Mouse (Mus musculus): Measurements from ENCODE around the gene Grk1. TPM values are rescaled to one million over a fixed set of nuclear protein-coding genes. Genes with fewer than 3 reads are reported as not detected.
A peak's percentile ranks its signal among the peaks of the same experiment; 100 is the strongest.

The Grk1 gene
- polyA plus RNA-seq (2016; fragmentation: Nextera tagmentation; extraction: Ambion mirVana), result not detected in 2 replicates

DNA sequence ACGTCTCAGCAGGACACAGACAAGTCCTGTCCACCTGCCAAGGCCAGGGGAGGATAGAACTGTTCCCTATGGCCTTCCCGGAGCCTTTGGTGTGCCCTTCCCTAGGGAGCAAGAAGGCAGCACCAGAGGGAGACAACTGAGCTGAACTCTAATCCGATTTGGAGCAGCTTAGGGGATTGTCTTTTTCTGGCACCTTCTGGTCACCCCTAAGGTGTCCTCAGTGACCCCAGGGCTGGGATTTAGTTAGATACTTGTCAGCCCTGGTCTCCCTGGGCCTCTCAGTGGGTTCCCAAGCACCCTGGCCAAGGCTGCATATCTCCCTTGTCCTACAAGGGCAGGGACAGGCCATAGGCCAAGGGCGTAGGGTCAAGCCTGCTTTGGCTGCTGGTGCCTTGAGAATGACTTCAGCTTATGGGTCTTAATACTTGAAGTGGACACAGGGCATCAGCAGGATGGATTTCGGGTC lies at the start of gene Grk1:
Gene Grk1 (plus strand): TSS at position 416 of the 466 bp plus-strand sequence.
- ATAC-seq, result no peak
- Histone ChIP-seq H3K36me3 (no peaks in the 10 kb centered on the region), H3K9me3 (replicated peaks) (no peaks in the 10 kb centered on the region), H3K9ac (no peak within 1 kb of the TSS), H3K27me3 (replicated peaks) (no peaks in the 10 kb centered on the region), H3K4me3 (no peak within 1 kb of the TSS), H3K4me1 (no peaks in the 10 kb centered on the region), H3K27ac (no peak within 1 kb of the TSS), H3K4me2 (no peak within 1 kb of the TSS)
- WGBS (ENCODE audit: insufficient replicate concordance), result 67% methylated on average over 5 of the region's 5 CpGs

- Histone ChIP-seq H3K4me1 (peaks cover 53% of the 10 kb centered on the region), H3K27me3 (replicated peaks) (no peaks in the 10 kb centered on the region), H3K36me3 (peaks cover 100% of the 10 kb centered on the region), H3K4me2 (no peak overlapping the region), H3K27ac (no peak overlapping the region), H3K4me3 (no peak overlapping the region), H3K9me3 (replicated peaks) (no peaks in the 10 kb centered on the region), H3K9ac (no peak overlapping the region)
- no peak for ATAC-seq
- 78% methylated on average over 6 of the region's 6 CpGs for WGBS (ENCODE audit: insufficient replicate concordance)
Measured at GRCm38 (mm10) chr8:13356221-13356620, 48.7 kb upstream of the Grk1 start.

GRCm38 (mm10) chr8:13356681-13357080 lies 48.2 kb upstream of the Grk1 start:
- Histone ChIP-seq H3K4me3 (no peak overlapping the region), H3K36me3 (peaks cover 100% of the 10 kb centered on the region)
- ATAC-seq, result no peak

GRCm38 (mm10) chr8:13360213-13360612 lies 44.7 kb upstream of the Grk1 start:
- Histone ChIP-seq H3K27me3 (replicated peaks) (no peaks in the 10 kb centered on the region), H3K9me3 (replicated peaks) (0 out of 2 replicates have a peak, but pooled peaks cover 7% of the 10 kb centered on the region), H3K36me3 (peaks cover 100% of the 10 kb centered on the region), H3K4me1 (peaks cover 13% of the 10 kb centered on the region), H3K4me3 (no peak overlapping the region), H3K9ac (no peak overlapping the region), H3K4me2 (no peak overlapping the region), H3K27ac (no peak overlapping the region)
- no peak for ATAC-seq
- WGBS (ENCODE audit: insufficient replicate concordance), result 74% methylated on average over 7 of the region's 7 CpGs

More at GRCm38 (mm10) chr8:13356681-13357080, 48.2 kb upstream of the Grk1 start:
- H3K4me2 ChIP-seq, result no peak overlapping the region
- H3K4me1 ChIP-seq, result peaks cover 48% of the 10 kb centered on the region
- H3K27me3 ChIP-seq (replicated peaks), result no peaks in the 10 kb centered on the region
- 59% methylated on average over 10 of the region's 10 CpGs for WGBS (ENCODE audit: insufficient replicate concordance)
- H3K9me3 ChIP-seq (replicated peaks), result 0 out of 2 replicates have a peak, but pooled peaks cover 4% of the 10 kb centered on the region
- no peak overlapping the region for H3K9ac ChIP-seq
- no peak overlapping the region for H3K27ac ChIP-seq

GRCm38 (mm10) chr8:13361865-13362264 lies 43.0 kb upstream of the Grk1 start:
- no peak overlapping the region for H3K4me3 ChIP-seq
- no peak overlapping the region for H3K4me2 ChIP-seq
- H3K27me3 ChIP-seq (replicated peaks), result no peaks in the 10 kb centered on the region
- H3K36me3 ChIP-seq, result peaks cover 100% of the 10 kb centered on the region
- ATAC-seq, result peak; percentile 27; the same call in 1 of the 2 replicates
- no peaks in the 10 kb centered on the region for H3K4me1 ChIP-seq
- 85% methylated on average over 6 of the region's 6 CpGs for WGBS (ENCODE audit: insufficient replicate concordance)
- H3K27ac ChIP-seq, result no peak overlapping the region
- H3K9me3 ChIP-seq (replicated peaks), result 0 out of 2 replicates have a peak, but pooled peaks cover 7% of the 10 kb centered on the region
- H3K9ac ChIP-seq, result no peak overlapping the region

GRCm38 (mm10) chr8:13373151-13373662 lies 31.7 kb upstream of the Grk1 start:
- ATAC-seq, result peak; percentile 47

GRCm38 (mm10) chr8:13381630-13382029 lies 23.3 kb upstream of the Grk1 start:
- Histone ChIP-seq H3K9ac (no peak overlapping the region), H3K4me3 (no peak overlapping the region), H3K36me3 (peaks cover 31% of the 10 kb centered on the region), H3K9me3 (replicated peaks) (no peaks in the 10 kb centered on the region), H3K27me3 (replicated peaks) (no peaks in the 10 kb centered on the region), H3K4me2 (no peak overlapping the region), H3K4me1 (no peaks in the 10 kb centered on the region), H3K27ac (no peak overlapping the region)
- 75% methylated on average over 7 of the region's 7 CpGs for whole genome bisulfite sequencing (ENCODE audit: insufficient replicate concordance)
- ATAC-seq, result no peak

More at GRCm38 (mm10) chr8:13373151-13373662, 31.7 kb upstream of the Grk1 start:
- H3K4me2 ChIP-seq, result no peak overlapping the region
- WGBS (ENCODE audit: insufficient replicate concordance), result 73% methylated on average over 8 of the region's 8 CpGs
- H3K4me3 ChIP-seq, result no peak overlapping the region
- H3K27ac ChIP-seq, result peak overlapping the region; percentile 48; the same call in 1 of the 2 replicates
- no peaks in the 10 kb centered on the region for H3K27me3 ChIP-seq (replicated peaks)
- peaks cover 96% of the 10 kb centered on the region for H3K36me3 ChIP-seq
- H3K4me1 ChIP-seq, result peaks cover 10% of the 10 kb centered on the region; the same call in 1 of the 2 replicates
- no peaks in the 10 kb centered on the region for H3K9me3 ChIP-seq (replicated peaks)
- no peak overlapping the region for H3K9ac ChIP-seq

DNA sequence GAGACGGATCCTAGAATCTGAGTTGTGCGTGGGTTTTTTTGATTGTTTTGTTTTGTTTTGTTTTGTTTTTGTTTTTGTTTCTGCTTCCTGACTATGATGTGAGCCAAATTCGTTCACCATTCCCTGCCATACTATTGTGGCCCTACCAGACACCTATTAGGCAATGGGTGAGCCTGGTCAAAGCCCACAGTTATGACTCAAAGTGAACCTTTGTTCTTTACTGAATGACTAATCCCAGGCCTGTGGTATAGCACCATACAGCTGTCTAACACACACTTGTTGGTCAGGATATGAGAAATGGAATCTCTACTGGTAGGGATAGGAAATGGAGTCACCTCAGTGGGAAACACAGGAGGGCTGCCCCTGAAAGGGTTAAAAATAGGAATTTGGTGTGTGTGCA lies 22.3 kb upstream of the Grk1 start:
- ATAC-seq, result no peak
- H3K9ac ChIP-seq, result no peak overlapping the region
- H3K4me1 ChIP-seq, result no peaks in the 10 kb centered on the region
- H3K4me3 ChIP-seq, result no peak overlapping the region
- H3K9me3 ChIP-seq (replicated peaks), result no peaks in the 10 kb centered on the region
- H3K27ac ChIP-seq, result no peak overlapping the region
- no peak overlapping the region for H3K4me2 ChIP-seq
- no peaks in the 10 kb centered on the region for H3K27me3 ChIP-seq (replicated peaks)
- WGBS (ENCODE audit: insufficient replicate concordance), result 78% methylated on average over 3 of the region's 3 CpGs
- H3K36me3 ChIP-seq, result peaks cover 22% of the 10 kb centered on the region

GRCm38 (mm10) chr8:13382999-13383398 lies 21.9 kb upstream of the Grk1 start:
- ATAC-seq, result no peak
- Histone ChIP-seq H3K4me3 (no peak overlapping the region), H3K4me1 (no peaks in the 10 kb centered on the region), H3K9me3 (replicated peaks) (no peaks in the 10 kb centered on the region), H3K4me2 (no peak overlapping the region), H3K9ac (no peak overlapping the region), H3K36me3 (peaks cover 19% of the 10 kb centered on the region), H3K27me3 (replicated peaks) (no peaks in the 10 kb centered on the region), H3K27ac (no peak overlapping the region)
- WGBS (ENCODE audit: insufficient replicate concordance), result 82% methylated on average over 4 of the region's 4 CpGs

- WGBS (ENCODE audit: insufficient replicate concordance), result 55% methylated on average over 13 of the region's 13 CpGs
- H3K4me2 ChIP-seq, result no peak overlapping the region
- no peak overlapping the region for H3K4me3 ChIP-seq
- no peaks in the 10 kb centered on the region for H3K27me3 ChIP-seq (replicated peaks)
- H3K27ac ChIP-seq, result no peak overlapping the region
- H3K36me3 ChIP-seq, result no peaks in the 10 kb centered on the region
- H3K4me1 ChIP-seq, result peaks cover 10% of the 10 kb centered on the region
- H3K9me3 ChIP-seq (replicated peaks), result no peaks in the 10 kb centered on the region
- no peak overlapping the region for H3K9ac ChIP-seq
- no peak for ATAC-seq
Measured at GRCm38 (mm10) chr8:13386366-13386765, 18.5 kb upstream of the Grk1 start.

GRCm38 (mm10) chr8:13387728-13388127 lies 17.2 kb upstream of the Grk1 start:
- no peaks in the 10 kb centered on the region for H3K9me3 ChIP-seq (replicated peaks)
- H3K36me3 ChIP-seq, result no peaks in the 10 kb centered on the region
- ATAC-seq, result no peak
- H3K4me3 ChIP-seq, result no peak overlapping the region
- no peak overlapping the region for H3K9ac ChIP-seq
- H3K4me2 ChIP-seq, result no peak overlapping the region
- no peaks in the 10 kb centered on the region for H3K27me3 ChIP-seq (replicated peaks)
- no peak overlapping the region for H3K27ac ChIP-seq
- H3K4me1 ChIP-seq, result peaks cover 10% of the 10 kb centered on the region
- 52% methylated on average over 8 of the region's 8 CpGs for WGBS (ENCODE audit: insufficient replicate concordance)

DNA sequence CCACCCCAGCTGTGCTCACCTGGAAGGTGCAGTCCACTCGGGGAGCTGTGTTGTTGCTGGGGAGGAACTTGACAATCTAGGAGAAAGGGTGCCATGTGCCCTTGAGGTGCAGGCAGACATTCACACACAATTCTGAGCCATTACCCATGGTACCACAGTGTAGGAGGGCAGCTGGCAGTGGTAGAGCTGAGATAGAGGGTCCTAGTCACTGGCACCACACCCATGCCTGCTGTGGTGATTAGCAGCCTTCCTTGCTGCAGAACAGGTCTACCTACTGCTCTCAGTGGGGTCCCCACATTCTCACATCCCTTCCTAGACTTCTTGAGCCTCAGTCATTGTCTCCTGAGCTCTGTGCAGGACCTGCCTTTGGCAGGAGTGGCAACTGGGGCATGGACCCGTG lies 16.1 kb upstream of the Grk1 start:
- ATAC-seq, result 0 out of 2 replicates have a peak, but pooled peaks have one; percentile 37
- no peak overlapping the region for H3K9ac ChIP-seq
- H3K4me3 ChIP-seq, result no peak overlapping the region
- no peak overlapping the region for H3K4me2 ChIP-seq
- 50% methylated on average over 2 of the region's 2 CpGs for WGBS (ENCODE audit: insufficient replicate concordance)
- H3K36me3 ChIP-seq, result no peaks in the 10 kb centered on the region
- no peaks in the 10 kb centered on the region for H3K27me3 ChIP-seq (replicated peaks)
- peaks cover 10% of the 10 kb centered on the region for H3K4me1 ChIP-seq
- H3K27ac ChIP-seq, result no peak overlapping the region
- no peaks in the 10 kb centered on the region for H3K9me3 ChIP-seq (replicated peaks)

- peaks cover 4% of the 10 kb centered on the region for H3K4me1 ChIP-seq
- no peaks in the 10 kb centered on the region for H3K27me3 ChIP-seq (replicated peaks)
- 72% methylated on average over 7 of the region's 7 CpGs for WGBS (ENCODE audit: insufficient replicate concordance)
- H3K4me3 ChIP-seq, result no peak overlapping the region
- H3K4me2 ChIP-seq, result no peak overlapping the region
- H3K36me3 ChIP-seq, result no peaks in the 10 kb centered on the region
- H3K9ac ChIP-seq, result no peak overlapping the region
- ATAC-seq, result no peak
- no peaks in the 10 kb centered on the region for H3K9me3 ChIP-seq (replicated peaks)
- H3K27ac ChIP-seq, result no peak overlapping the region
Measured at GRCm38 (mm10) chr8:13393869-13394268, 11.0 kb upstream of the Grk1 start.
